Mouse (Mus musculus): ENCODE measurements at regions not wholly inside any gene's neighbourhood (a gene's known extent, or its start where the extent isn't known, plus 50 kb on each side); places are given as distances from the start of the nearest gene placed in this dataset.

DNA sequence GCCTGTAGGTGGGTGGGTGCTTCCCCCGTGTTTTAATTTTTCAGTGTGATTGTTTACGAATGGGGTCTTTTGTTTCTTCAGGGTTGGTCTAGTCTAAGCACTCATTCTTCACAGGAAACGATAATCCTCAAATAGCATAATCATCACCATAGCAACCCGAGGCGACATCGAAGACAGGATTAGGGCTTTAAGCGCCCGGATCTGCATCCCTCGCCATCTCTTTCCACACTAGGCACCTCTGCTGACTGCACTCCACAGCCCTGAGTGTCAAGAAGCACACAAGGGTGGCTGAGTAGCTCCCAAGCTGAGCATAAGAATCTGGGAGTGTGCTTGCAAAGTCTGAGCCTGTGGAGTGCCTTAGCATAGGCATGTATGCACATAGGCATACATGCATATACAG lies 145.2 kb upstream of the Cdh4 start:
- no peak overlapping the region for H3K27ac ChIP-seq (ENCODE audit: insufficient read depth, low read length)
- H3K4me1 ChIP-seq (ENCODE audit: control insufficient read depth, insufficient read depth, low read length): no peaks in the 10 kb centered on the region
- TF ChIP-seq CTCF (IDR thresholded peaks at IDR 0.05; ENCODE audit: borderline replicate concordance, insufficient read depth, low read length) (no peak), POLR2A (IDR thresholded peaks at IDR 0.05; ENCODE audit: low read depth, low read length) (no peak)
- H3K4me3 ChIP-seq (ENCODE audit: insufficient read depth, low read length): no peak overlapping the region

DNA sequence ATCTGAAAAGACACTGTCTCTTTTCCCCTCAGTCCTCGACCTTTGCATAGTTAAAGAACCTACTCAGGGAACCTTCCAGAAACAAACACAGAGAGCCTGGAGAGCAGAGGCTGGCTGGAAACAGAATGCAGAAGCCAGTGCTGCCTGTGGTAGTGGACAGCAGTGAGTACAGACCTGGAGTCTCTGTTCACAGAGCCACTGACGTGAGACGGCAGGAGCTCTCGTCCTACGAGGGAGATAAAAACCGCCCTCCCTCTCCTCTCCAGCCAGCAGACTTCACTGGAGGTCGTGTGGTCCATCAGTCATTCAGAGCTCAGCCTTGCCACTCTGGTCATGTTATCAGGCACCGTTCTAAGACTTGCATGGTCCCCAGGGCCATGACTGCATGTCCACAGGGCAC lies 138.5 kb upstream of the Cdh4 start:
- TF ChIP-seq CTCF (IDR thresholded peaks at IDR 0.05; ENCODE audit: borderline replicate concordance, insufficient read depth, low read length) (no peak), POLR2A (IDR thresholded peaks at IDR 0.05; ENCODE audit: low read depth, low read length) (no peak)
- Histone ChIP-seq H3K27ac (ENCODE audit: insufficient read depth, low read length) (no peak overlapping the region), H3K4me1 (ENCODE audit: control insufficient read depth, insufficient read depth, low read length) (no peaks in the 10 kb centered on the region), H3K4me3 (ENCODE audit: insufficient read depth, low read length) (no peak overlapping the region)

GRCm38 (mm10) chr2:179307286-179307931 lies 134.8 kb upstream of the Cdh4 start:
- no peak overlapping the region for H3K27ac ChIP-seq (ENCODE audit: insufficient read depth, low read length)
- H3K4me1 ChIP-seq (ENCODE audit: control insufficient read depth, insufficient read depth, low read length): no peaks in the 10 kb centered on the region
- TF ChIP-seq CTCF (IDR thresholded peaks at IDR 0.05; ENCODE audit: borderline replicate concordance, insufficient read depth, low read length): no peak
- no peak for TF ChIP-seq POLR2A (IDR thresholded peaks at IDR 0.05; ENCODE audit: low read depth, low read length)
- H3K4me3 ChIP-seq (ENCODE audit: insufficient read depth, low read length): no peak overlapping the region

DNA sequence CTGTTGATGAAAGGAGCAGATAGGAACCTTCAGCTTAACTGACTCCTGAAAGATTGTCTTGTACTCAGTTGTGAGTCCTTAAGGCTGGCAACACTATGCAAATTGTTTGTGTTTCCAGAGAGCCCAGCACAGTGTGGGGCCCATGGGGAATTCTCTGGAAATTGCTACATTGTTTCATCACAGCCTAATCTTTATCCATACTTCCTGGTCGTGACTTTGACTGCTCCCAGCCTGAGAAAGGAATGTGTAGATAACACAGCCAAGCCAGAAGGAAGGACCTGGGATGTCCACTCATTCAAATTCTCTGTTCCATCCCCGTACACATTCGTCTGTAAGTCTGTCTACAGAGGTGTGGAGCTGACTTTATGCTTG lies 134.3 kb upstream of the Cdh4 start:
- TF ChIP-seq POLR2A (IDR thresholded peaks at IDR 0.05; ENCODE audit: low read depth, low read length) (no peak), CTCF (IDR thresholded peaks at IDR 0.05; ENCODE audit: borderline replicate concordance, insufficient read depth, low read length) (no peak)
- no peak overlapping the region for H3K4me3 ChIP-seq (ENCODE audit: insufficient read depth, low read length)
- no peaks in the 10 kb centered on the region for H3K4me1 ChIP-seq (ENCODE audit: control insufficient read depth, insufficient read depth, low read length)
- no peak overlapping the region for H3K27ac ChIP-seq (ENCODE audit: insufficient read depth, low read length)

DNA sequence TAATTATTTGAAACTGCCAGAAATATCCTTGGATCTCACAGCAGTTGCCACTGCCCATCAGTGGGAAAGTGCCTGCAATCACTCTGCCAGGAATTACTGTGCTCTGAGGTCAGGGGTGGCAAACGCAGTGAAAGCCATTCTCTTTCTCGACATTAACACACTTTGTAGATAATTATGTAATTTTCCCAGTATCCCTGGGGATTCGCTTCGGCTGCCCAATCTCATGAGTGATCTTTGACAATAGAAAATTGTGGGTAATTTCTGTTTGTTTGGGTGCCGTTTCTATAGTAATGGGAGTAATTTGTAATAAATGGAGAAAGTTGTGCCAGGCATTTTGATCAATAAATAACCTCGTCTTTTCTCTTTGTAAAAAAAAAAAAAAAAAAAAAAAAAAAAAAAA lies 124.2 kb upstream of the Cdh4 start:
- Histone ChIP-seq H3K27ac (ENCODE audit: insufficient read depth, low read length) (no peak overlapping the region), H3K4me3 (ENCODE audit: insufficient read depth, low read length) (no peak overlapping the region), H3K4me1 (ENCODE audit: control insufficient read depth, insufficient read depth, low read length) (no peaks in the 10 kb centered on the region)
- TF ChIP-seq CTCF (IDR thresholded peaks at IDR 0.05; ENCODE audit: borderline replicate concordance, insufficient read depth, low read length): no peak
- no peak for TF ChIP-seq POLR2A (IDR thresholded peaks at IDR 0.05; ENCODE audit: low read depth, low read length)

DNA sequence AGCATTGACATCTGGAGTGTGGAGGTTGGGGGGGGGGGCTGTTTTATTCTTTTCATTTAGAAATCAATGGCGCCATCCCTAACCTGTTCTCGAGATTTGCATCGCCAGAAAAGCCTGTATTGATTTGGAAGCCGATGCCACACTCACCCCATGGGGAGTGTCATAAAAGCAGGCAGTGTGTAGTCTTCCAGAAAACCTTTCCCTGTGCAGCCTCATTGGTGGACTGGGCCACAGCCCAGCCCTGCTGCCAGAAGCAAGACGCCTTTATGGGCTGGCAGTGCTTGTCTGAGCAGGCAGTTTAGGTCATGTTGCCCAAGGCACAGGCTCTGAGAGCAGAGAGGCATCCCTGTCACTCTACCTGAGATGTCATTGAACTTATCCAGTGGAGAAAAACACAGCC lies 117.0 kb upstream of the Cdh4 start:
- TF ChIP-seq CTCF (IDR thresholded peaks at IDR 0.05; ENCODE audit: borderline replicate concordance, insufficient read depth, low read length) (no peak), POLR2A (IDR thresholded peaks at IDR 0.05; ENCODE audit: low read depth, low read length) (no peak)
- Histone ChIP-seq H3K27ac (ENCODE audit: insufficient read depth, low read length) (no peak overlapping the region), H3K4me1 (ENCODE audit: control insufficient read depth, insufficient read depth, low read length) (no peaks in the 10 kb centered on the region), H3K4me3 (ENCODE audit: insufficient read depth, low read length) (no peak overlapping the region)

- Histone ChIP-seq H3K4me1 (ENCODE audit: control insufficient read depth, insufficient read depth, low read length) (no peaks in the 10 kb centered on the region), H3K4me3 (ENCODE audit: insufficient read depth, low read length) (no peak overlapping the region), H3K27ac (ENCODE audit: insufficient read depth, low read length) (no peak overlapping the region)
- TF ChIP-seq POLR2A (IDR thresholded peaks at IDR 0.05; ENCODE audit: low read depth, low read length): no peak
- no peak for TF ChIP-seq CTCF (IDR thresholded peaks at IDR 0.05; ENCODE audit: borderline replicate concordance, insufficient read depth, low read length)
Observed at GRCm38 (mm10) chr2:179332872-179333489, 109.2 kb upstream of the Cdh4 start.

GRCm38 (mm10) chr2:179333587-179333986 lies 108.6 kb upstream of the Cdh4 start:
- no peak overlapping the region for H3K27ac ChIP-seq (ENCODE audit: insufficient read depth, low read length)
- no peak overlapping the region for H3K4me3 ChIP-seq (ENCODE audit: insufficient read depth, low read length)
- H3K4me1 ChIP-seq (ENCODE audit: control insufficient read depth, insufficient read depth, low read length): no peaks in the 10 kb centered on the region
- TF ChIP-seq POLR2A (IDR thresholded peaks at IDR 0.05; ENCODE audit: low read depth, low read length) (no peak), CTCF (IDR thresholded peaks at IDR 0.05; ENCODE audit: borderline replicate concordance, insufficient read depth, low read length) (no peak)

DNA sequence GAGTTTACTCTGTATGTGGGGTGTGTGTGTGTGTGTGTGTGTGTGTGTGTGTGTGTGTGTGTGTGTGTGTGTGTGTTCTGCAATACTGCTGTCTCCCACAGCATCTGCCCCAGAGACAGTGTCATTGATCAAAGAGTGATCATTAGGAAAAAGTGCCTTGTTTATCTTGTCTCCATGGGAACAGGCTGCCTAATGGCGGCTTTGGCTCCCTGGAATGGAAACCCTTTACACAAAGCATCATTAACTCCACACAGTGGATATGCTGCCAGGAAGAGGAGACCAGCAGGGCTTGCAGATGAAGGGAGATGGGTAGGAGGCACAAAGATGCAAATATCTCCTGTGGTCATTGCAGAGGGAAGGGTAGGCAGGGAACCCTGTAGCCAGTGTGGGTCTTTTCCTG lies 106.0 kb upstream of the Cdh4 start:
- TF ChIP-seq CTCF (IDR thresholded peaks at IDR 0.05; ENCODE audit: borderline replicate concordance, insufficient read depth, low read length) (no peak), POLR2A (IDR thresholded peaks at IDR 0.05; ENCODE audit: low read depth, low read length) (no peak)
- Histone ChIP-seq H3K4me1 (ENCODE audit: control insufficient read depth, insufficient read depth, low read length) (no peaks in the 10 kb centered on the region), H3K4me3 (ENCODE audit: insufficient read depth, low read length) (no peak overlapping the region), H3K27ac (ENCODE audit: insufficient read depth, low read length) (no peak overlapping the region)

DNA sequence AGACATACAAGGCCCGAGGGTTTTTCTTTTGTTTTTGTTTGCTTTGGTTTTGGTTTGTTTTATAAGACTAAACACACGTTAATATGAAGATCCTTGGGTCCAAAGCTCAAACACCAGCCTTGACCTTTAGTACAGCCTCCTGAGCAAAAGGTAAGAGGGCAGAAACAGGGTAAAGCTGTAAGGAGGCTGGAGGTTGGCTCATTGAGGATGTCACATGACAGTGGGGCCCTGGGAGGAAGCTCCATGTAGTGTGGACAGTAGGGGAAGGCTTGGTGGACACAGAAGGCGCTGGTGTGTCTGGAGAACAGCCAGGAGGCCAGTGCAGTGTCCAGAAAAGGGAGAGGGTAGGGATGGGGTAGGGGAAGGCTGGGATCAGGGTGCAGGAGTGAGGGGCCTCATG lies 89.6 kb upstream of the Cdh4 start:
- no peak for TF ChIP-seq POLR2A (IDR thresholded peaks at IDR 0.05; ENCODE audit: low read depth, low read length)
- no peak overlapping the region for H3K27ac ChIP-seq (ENCODE audit: insufficient read depth, low read length)
- H3K4me1 ChIP-seq (ENCODE audit: control insufficient read depth, insufficient read depth, low read length): no peaks in the 10 kb centered on the region
- no peak overlapping the region for H3K4me3 ChIP-seq (ENCODE audit: insufficient read depth, low read length)

Measured in embryonic fibroblast, embryonic 13.5 days (primary cell).